Mouse (Mus musculus) limb, embryonic 15.5 days (tissue): ENCODE measurements around the gene Gm20388. TPM values are rescaled to one million over a fixed set of nuclear protein-coding genes. Genes with fewer than 3 reads are reported as not detected.
A peak's percentile ranks its signal among the peaks of the same experiment; 100 is the strongest.

ENCODE experiments used
- ATAC-seq: fragments of 200-750 bp; cut with Nextera tagmentation; 2 replicates; pipeline ENCODE4 v1.8.0; 2017; ENCODE audit warnings: low read depth, moderate TSS enrichment; ENCODE audit not compliant: insufficient number of reproducible peaks, low FRiP score, low TSS enrichment
- H3K27ac ChIP-seq: fragments of 300-500 bp; sonication (generic); 2 replicates; pipeline ENCODE4 v1.5.1; 2015; ENCODE audit warnings: moderate library complexity, mild to moderate bottlenecking, inconsistent platforms
- H3K27me3 ChIP-seq: fragments of 300-500 bp; sonication (generic); 2 replicates; pipeline ENCODE4 v1.6.1; 2015; ENCODE audit warnings: inconsistent platforms
- H3K36me3 ChIP-seq: fragments of 300-500 bp; sonication (generic); 2 replicates; pipeline ENCODE4 v1.6.1; 2015; ENCODE audit warnings: inconsistent platforms
- H3K4me1 ChIP-seq: fragments of 300-500 bp; sonication (generic); 2 replicates; pipeline ENCODE4 v1.6.1; 2015; ENCODE audit warnings: inconsistent platforms
- H3K4me2 ChIP-seq: fragments of 300-500 bp; sonication (generic); 2 replicates; pipeline ENCODE4 v1.6.1; 2015; ENCODE audit warnings: mild to moderate bottlenecking, inconsistent platforms
- H3K4me3 ChIP-seq: fragments of 300-500 bp; sonication (generic); 2 replicates; pipeline ENCODE4 v1.5.1; 2015; ENCODE audit warnings: mild to moderate bottlenecking, inconsistent platforms
- H3K9ac ChIP-seq: fragments of 300-500 bp; sonication (generic); 2 replicates; pipeline ENCODE4 v1.6.1; 2015; ENCODE audit warnings: inconsistent platforms
- H3K9me3 ChIP-seq: fragments of 300-500 bp; sonication (generic); 2 replicates; pipeline ENCODE4 v1.6.1; 2016; ENCODE audit warnings: inconsistent platforms
- WGBS: fragments of 180-500 bp; shearing (Covaris S2); methylation state at CpG from one replicate; pipeline ENCODE4 v1.1.7; 2015; 5-methylcytosine and 5-hydroxymethylcytosine counted together
- polyA plus RNA-seq: library from polyadenylated mRNA; unstranded; fragments of >200 nt; fragmentation: Nextera tagmentation; extraction: Ambion mirVana; gene quantifications from 2 replicates; pipeline ENCODE4 v1.2.1, GENCODE M21; 2015

The Gm20388 gene
- polyA plus RNA-seq, 1 experiment from 2014 or later: 4.9 TPM

GRCm38 (mm10) chr8:122050620-122051019, 2140.0 kb downstream of the Gm20388 start:
- Histone ChIP-seq H3K9ac (no peak overlapping the region), H3K27ac (no peak overlapping the region), H3K4me3 (no peak overlapping the region), H3K4me2 (no peak overlapping the region), H3K27me3 (no peaks in the 10 kb centered on the region), H3K4me1 (peaks cover 32% of the 10 kb centered on the region), H3K9me3 (no peaks in the 10 kb centered on the region), H3K36me3 (no peaks in the 10 kb centered on the region)
- 90% methylated on average over 9 of the region's 9 CpGs for WGBS
- ATAC-seq: no peak

DNA sequence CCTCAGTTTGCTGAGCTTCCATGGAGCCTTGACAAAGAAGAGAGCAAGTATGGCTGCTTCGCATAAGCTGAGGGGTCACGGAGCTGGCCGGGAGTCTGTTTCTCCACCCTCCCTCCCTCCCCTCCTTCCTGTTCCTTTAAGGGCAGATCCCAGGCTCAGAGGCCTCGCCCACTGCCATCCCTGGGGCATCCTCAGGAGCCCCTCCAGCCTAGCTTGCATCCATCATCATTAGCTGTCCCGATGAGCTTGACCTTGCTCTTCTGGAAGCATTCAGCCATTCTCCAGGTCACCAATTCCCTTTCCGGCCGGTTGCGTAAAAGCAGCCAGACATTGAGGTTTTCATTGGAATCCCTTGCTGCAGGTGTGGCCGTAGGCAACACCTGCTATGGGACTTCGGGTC, 2144.7 kb downstream of the Gm20388 start:
- Histone ChIP-seq H3K36me3 (no peaks in the 10 kb centered on the region), H3K4me2 (no peak overlapping the region), H3K27me3 (no peaks in the 10 kb centered on the region), H3K9me3 (no peaks in the 10 kb centered on the region), H3K27ac (peak overlapping the region; percentile 65), H3K9ac (no peak overlapping the region), H3K4me1 (peaks cover 26% of the 10 kb centered on the region), H3K4me3 (no peak overlapping the region)
- no peak for ATAC-seq
- 43% methylated on average over 10 of the region's 10 CpGs for WGBS

GRCm38 (mm10) chr8:122056113-122056512, 2145.5 kb downstream of the Gm20388 start:
- 35% methylated on average over 1 of the region's 1 CpGs for WGBS
- no peak overlapping the region for H3K4me2 ChIP-seq
- H3K4me3 ChIP-seq: no peak overlapping the region
- peaks cover 26% of the 10 kb centered on the region for H3K4me1 ChIP-seq
- no peak overlapping the region for H3K9ac ChIP-seq
- H3K36me3 ChIP-seq: no peaks in the 10 kb centered on the region
- H3K27ac ChIP-seq: no peak overlapping the region
- no peaks in the 10 kb centered on the region for H3K27me3 ChIP-seq
- no peak for ATAC-seq
- no peaks in the 10 kb centered on the region for H3K9me3 ChIP-seq

- WGBS: 49% methylated on average over 7 of the region's 7 CpGs
- H3K9ac ChIP-seq: no peak overlapping the region
- no peak overlapping the region for H3K27ac ChIP-seq
- no peak overlapping the region for H3K4me2 ChIP-seq
- H3K4me1 ChIP-seq: peaks cover 26% of the 10 kb centered on the region
- H3K27me3 ChIP-seq: no peaks in the 10 kb centered on the region
- H3K9me3 ChIP-seq: no peaks in the 10 kb centered on the region
- ATAC-seq: no peak
- no peaks in the 10 kb centered on the region for H3K36me3 ChIP-seq
- no peak overlapping the region for H3K4me3 ChIP-seq
Measured at GRCm38 (mm10) chr8:122056882-122057281, 2146.2 kb downstream of the Gm20388 start.

DNA sequence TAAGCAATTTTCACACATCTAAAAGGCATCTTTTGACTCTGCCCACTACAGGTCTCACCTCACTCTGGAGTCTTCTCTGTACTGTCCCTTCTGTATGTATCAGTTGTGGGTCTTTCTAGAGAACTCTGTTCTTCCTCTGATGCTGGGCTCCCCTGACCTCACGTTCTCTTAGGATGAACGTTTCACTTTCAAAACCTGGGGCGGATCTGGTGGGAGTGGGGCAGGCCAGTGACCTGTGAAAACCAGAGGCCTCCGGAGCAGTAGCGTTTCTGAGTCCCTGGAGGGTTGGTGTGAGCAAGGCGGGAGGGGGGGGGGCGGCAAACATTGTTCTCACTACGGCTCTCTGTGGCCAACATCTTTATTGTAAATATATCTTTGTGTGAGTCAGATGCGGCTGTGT, 2147.9 kb downstream of the Gm20388 start:
- no peak for ATAC-seq
- Histone ChIP-seq H3K9ac (no peak overlapping the region), H3K9me3 (no peaks in the 10 kb centered on the region), H3K4me3 (no peak overlapping the region), H3K27ac (no peak overlapping the region), H3K27me3 (no peaks in the 10 kb centered on the region), H3K4me2 (no peak overlapping the region), H3K4me1 (peaks cover 26% of the 10 kb centered on the region), H3K36me3 (no peaks in the 10 kb centered on the region)
- WGBS: 62% methylated on average over 9 of the region's 9 CpGs

- Histone ChIP-seq H3K27ac (no peak overlapping the region), H3K9me3 (no peaks in the 10 kb centered on the region), H3K4me2 (no peak overlapping the region), H3K4me3 (no peak overlapping the region), H3K27me3 (no peaks in the 10 kb centered on the region), H3K9ac (no peak overlapping the region), H3K36me3 (no peaks in the 10 kb centered on the region), H3K4me1 (peaks cover 27% of the 10 kb centered on the region)
- 75% methylated on average over 8 of the region's 8 CpGs for WGBS
- no peak for ATAC-seq
Measured at GRCm38 (mm10) chr8:122058951-122059350, 2148.3 kb downstream of the Gm20388 start.

DNA sequence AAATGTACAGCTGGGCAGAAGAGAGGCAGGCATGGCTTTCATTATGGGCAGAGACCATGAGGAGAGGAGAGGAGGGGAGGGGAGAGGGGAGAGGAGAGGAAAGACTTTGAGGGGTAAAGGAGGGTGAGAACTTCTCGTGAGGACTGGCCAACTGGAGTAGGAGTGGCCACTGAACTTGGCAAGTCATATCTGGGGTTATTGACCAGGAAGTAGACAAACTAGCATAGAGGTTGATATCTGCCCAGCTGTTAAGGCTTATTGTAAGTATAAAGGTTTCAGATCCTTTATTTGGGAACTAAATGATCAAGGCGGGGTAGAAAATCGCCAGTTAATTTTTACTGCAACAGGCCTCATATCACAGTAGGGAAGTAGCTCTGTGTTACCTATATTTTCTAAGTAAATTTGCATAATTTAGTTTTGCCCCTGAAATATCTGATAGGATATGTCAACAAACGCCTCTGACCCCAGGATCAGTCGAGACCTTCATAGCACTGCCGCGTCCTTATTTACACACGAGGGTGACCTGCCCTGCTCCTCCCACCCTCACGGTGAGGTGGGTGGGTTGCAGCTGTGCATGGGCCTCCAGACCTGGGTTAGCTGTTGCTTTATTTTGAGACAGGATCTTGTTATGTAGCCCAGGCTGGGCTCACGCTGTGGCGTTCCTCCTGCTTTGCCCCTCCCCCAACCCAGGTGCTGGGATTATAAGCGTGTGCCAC, 2152.0 kb downstream of the Gm20388 start:
- Histone ChIP-seq H3K9ac (no peak overlapping the region), H3K27me3 (no peaks in the 10 kb centered on the region), H3K4me1 (peaks cover 17% of the 10 kb centered on the region), H3K4me2 (no peak overlapping the region), H3K27ac (no peak overlapping the region), H3K4me3 (no peak overlapping the region), H3K9me3 (no peaks in the 10 kb centered on the region), H3K36me3 (no peaks in the 10 kb centered on the region)
- WGBS: 67% methylated on average over 12 of the region's 12 CpGs
- no peak for ATAC-seq

- ATAC-seq: no peak
Measured at GRCm38 (mm10) chr8:122064353-122064752, 2153.7 kb downstream of the Gm20388 start.

DNA sequence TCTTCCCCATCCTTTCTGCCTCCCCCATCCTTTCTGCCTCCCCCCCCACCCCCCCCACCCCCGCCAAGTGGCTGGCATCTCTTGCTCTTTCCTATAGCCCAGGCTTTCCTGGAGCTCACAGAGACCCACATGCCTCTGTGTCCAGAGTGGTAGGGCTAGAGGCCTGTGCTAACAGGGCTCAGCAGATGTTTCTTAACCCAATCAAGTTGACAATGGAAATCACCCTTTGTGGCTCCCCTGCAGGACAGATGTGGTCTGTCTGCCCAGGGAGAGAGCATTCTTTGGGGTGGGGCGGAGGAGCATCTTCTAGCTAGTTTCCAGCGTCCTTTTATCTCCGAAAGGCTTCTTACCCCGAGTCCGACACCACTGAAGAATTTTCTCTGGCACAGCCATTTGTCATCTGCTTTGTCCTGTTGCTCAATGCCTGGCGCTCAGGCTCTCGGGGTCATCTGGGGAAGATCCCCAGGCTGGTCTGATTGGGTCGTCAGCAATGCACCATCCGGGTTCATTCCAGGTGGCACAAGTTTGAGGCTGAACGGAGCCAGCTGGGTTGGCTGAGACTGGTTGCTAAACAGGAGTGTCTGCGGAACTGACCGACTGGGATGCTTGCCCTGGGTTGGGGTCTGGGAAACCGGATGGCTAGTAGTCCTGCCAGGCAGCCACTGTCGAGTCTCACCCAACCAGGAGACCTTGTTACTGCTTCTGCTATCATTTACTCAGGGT, 2157.3 kb downstream of the Gm20388 start:
- H3K4me3 ChIP-seq: no peak overlapping the region
- H3K9ac ChIP-seq: no peak overlapping the region
- no peak overlapping the region for H3K27ac ChIP-seq
- ATAC-seq: no peak
- H3K27me3 ChIP-seq: no peaks in the 10 kb centered on the region
- H3K36me3 ChIP-seq: no peaks in the 10 kb centered on the region
- peaks cover 15% of the 10 kb centered on the region for H3K4me1 ChIP-seq
- H3K4me2 ChIP-seq: no peak overlapping the region
- H3K9me3 ChIP-seq: no peaks in the 10 kb centered on the region
- WGBS: 62% methylated on average over 15 of the region's 15 CpGs

More at GRCm38 (mm10) chr8:122064353-122064752, 2153.7 kb downstream of the Gm20388 start:
- Histone ChIP-seq H3K36me3 (no peaks in the 10 kb centered on the region), H3K27ac (no peak overlapping the region), H3K4me3 (no peak overlapping the region), H3K4me2 (no peak overlapping the region), H3K9ac (no peak overlapping the region), H3K27me3 (no peaks in the 10 kb centered on the region), H3K4me1 (peaks cover 17% of the 10 kb centered on the region), H3K9me3 (no peaks in the 10 kb centered on the region)
- 33% methylated on average over 7 of the region's 7 CpGs for WGBS

DNA sequence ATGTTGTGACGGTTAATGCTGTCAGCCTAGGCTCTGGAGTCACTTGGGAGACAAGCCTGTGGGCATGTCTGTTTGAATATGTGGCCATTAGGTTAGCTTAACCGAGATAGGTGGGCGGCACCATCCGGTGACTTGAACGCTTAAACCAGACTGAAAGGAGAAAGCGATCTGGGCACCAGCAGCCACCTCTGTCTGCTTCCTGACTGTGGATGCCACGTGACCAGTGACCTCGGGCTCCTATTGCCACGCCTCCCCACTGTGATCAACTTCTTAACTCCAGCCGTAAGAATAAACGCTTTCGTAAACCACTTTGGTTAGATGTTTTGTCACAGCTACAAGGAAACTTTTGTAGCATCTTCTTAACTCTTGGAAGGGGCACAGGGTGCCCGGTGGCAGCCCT, 2158.0 kb downstream of the Gm20388 start:
- no peak overlapping the region for H3K9ac ChIP-seq
- no peak overlapping the region for H3K27ac ChIP-seq
- 77% methylated on average over 13 of the region's 13 CpGs for WGBS
- ATAC-seq: no peak
- H3K9me3 ChIP-seq: no peaks in the 10 kb centered on the region
- H3K4me1 ChIP-seq: peaks cover 15% of the 10 kb centered on the region
- no peaks in the 10 kb centered on the region for H3K36me3 ChIP-seq
- no peak overlapping the region for H3K4me2 ChIP-seq
- no peak overlapping the region for H3K4me3 ChIP-seq
- no peaks in the 10 kb centered on the region for H3K27me3 ChIP-seq

- WGBS: 77% methylated on average over 11 of the region's 11 CpGs
Measured at GRCm38 (mm10) chr8:122069281-122069680, 2158.6 kb downstream of the Gm20388 start.

DNA sequence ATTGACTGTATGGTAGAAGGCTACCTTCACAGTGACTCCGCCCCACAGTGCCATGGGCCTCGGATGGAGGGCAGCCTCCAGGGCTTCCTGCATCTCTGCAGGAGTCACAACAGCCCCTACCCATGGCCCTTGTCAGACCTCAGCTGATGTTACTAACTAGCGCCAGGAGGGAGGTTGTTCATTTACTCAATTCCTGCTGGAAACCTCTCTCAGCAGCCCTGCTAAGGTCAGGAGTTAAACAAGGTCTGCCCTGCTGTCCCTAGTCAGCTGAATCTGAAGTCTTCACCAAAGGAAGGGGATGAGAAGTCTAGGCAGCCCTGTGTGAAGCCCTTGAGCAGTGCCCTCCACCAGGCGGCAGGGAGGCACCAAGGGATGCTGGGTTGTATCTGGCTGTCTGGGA, 2160.6 kb downstream of the Gm20388 start:
- peaks cover 10% of the 10 kb centered on the region; the same call in 1 of the 2 replicates for H3K27me3 ChIP-seq
- no peak overlapping the region for H3K4me2 ChIP-seq
- H3K36me3 ChIP-seq: no peaks in the 10 kb centered on the region
- H3K4me3 ChIP-seq: no peak overlapping the region
- H3K27ac ChIP-seq: no peak overlapping the region
- H3K9me3 ChIP-seq: no peaks in the 10 kb centered on the region
- WGBS: 56% methylated on average over 4 of the region's 4 CpGs
- ATAC-seq: no peak
- H3K9ac ChIP-seq: no peak overlapping the region
- peaks cover 5% of the 10 kb centered on the region; the same call in 1 of the 2 replicates for H3K4me1 ChIP-seq

More at GRCm38 (mm10) chr8:122069281-122069680, 2158.6 kb downstream of the Gm20388 start:
- no peak for ATAC-seq
- no peaks in the 10 kb centered on the region for H3K27me3 ChIP-seq
- no peak overlapping the region for H3K9ac ChIP-seq
- no peaks in the 10 kb centered on the region for H3K9me3 ChIP-seq
- peaks cover 10% of the 10 kb centered on the region for H3K4me1 ChIP-seq
- H3K4me2 ChIP-seq: no peak overlapping the region
- no peaks in the 10 kb centered on the region for H3K36me3 ChIP-seq
- no peak overlapping the region for H3K27ac ChIP-seq
- H3K4me3 ChIP-seq: no peak overlapping the region
